Mouse (Mus musculus) kidney, postnatal 0 days (tissue): ENCODE measurements around the gene Cenpb. TPM values are rescaled to one million over a fixed set of nuclear protein-coding genes. Genes with fewer than 3 reads are reported as not detected.

Experiments
- ATAC-seq: fragments of 200-750 bp; cut with Nextera tagmentation; replicated peaks from 2 replicates; pipeline ENCODE4 v1.8.0; 2017; ENCODE audit warnings: low read depth, moderate number of reproducible peaks, moderate TSS enrichment, moderate library complexity; ENCODE audit not compliant: low FRiP score
- DNase-seq: peaks from one replicate; pipeline ENCODE4 v3.0.0-alpha.2; 2016; ENCODE audit warnings: low spot score
- H3K27ac ChIP-seq: fragments of 300-500 bp; sonication (generic); 2 replicates; pipeline ENCODE4 v1.5.1; 2014; ENCODE audit warnings: mild to moderate bottlenecking
- H3K27me3 ChIP-seq: fragments of 300-500 bp; sonication (generic); 2 replicates; pipeline ENCODE4 v1.6.1; 2014; ENCODE audit warnings: low read length, mixed read lengths; ENCODE audit not compliant: insufficient read depth
- H3K36me3 ChIP-seq: fragments of 300-500 bp; sonication (generic); 2 replicates; pipeline ENCODE4 v1.6.1; 2014; ENCODE audit warnings: low read length, mixed read lengths; ENCODE audit not compliant: insufficient read depth
- H3K4me1 ChIP-seq: fragments of 300-500 bp; sonication (generic); replicated peaks from 2 replicates; pipeline ENCODE4 v1.6.1; 2014; ENCODE audit warnings: antibody characterized with exemption, low read length, mixed read lengths; ENCODE audit not compliant: insufficient read depth
- H3K4me2 ChIP-seq: fragments of 300-500 bp; sonication (generic); 2 replicates; pipeline ENCODE4 v1.6.1; 2014; ENCODE audit warnings: mild to moderate bottlenecking, low read length, moderate library complexity, mixed read lengths
- H3K4me3 ChIP-seq: fragments of 300-500 bp; sonication (generic); replicated peaks from 2 replicates; pipeline ENCODE4 v1.5.1; 2014; ENCODE audit warnings: low read depth, low read length
- H3K9ac ChIP-seq: fragments of 300-500 bp; sonication (generic); 2 replicates; pipeline ENCODE4 v1.6.1; 2014; ENCODE audit warnings: low read depth, low read length
- H3K9me3 ChIP-seq: fragments of 300-500 bp; sonication (generic); replicated peaks from 2 replicates; pipeline ENCODE4 v1.6.1; 2016; ENCODE audit warnings: low read length, inconsistent platforms, mixed read lengths
- CTCF ChIP-seq: IDR thresholded peaks from 2 replicates; pipeline ENCODE4 v1.5.1; 2016; ENCODE audit warnings: antibody characterized with exemption, low read depth, mild to moderate bottlenecking, moderate library complexity
- WGBS: fragments of 180-500 bp; shearing (Covaris S2); extraction: QIAGEN DNeasy Blood & Tissue Kit; methylation state at CpG from one replicate; pipeline ENCODE4 v1.1.7; 2014; 5-methylcytosine and 5-hydroxymethylcytosine counted together
- polyA plus RNA-seq: library from polyadenylated mRNA; unstranded; fragments of >200 nt; fragmentation: Nextera tagmentation; extraction: Ambion mirVana; gene quantifications from 2 replicates; pipeline ENCODE4 v1.2.1, GENCODE M21; 2015

Gene Cenpb
- polyA plus RNA-seq, 1 experiment from 2014 or later, result 15.3 TPM

GRCm38 (mm10) chr2:131179246-131179886 is 501 bp downstream of the Cenpb start:
- DNase-seq (peak; percentile 82), ATAC-seq (peak; percentile 57)
- no peaks in the 10 kb centered on the region for H3K9me3 ChIP-seq
- H3K4me3 ChIP-seq, result peak overlapping the region; percentile 69
- peaks cover 33% of the 10 kb centered on the region for H3K4me1 ChIP-seq
- H3K27ac ChIP-seq, result peak overlapping the region; percentile 97
- H3K9ac ChIP-seq, result peak overlapping the region; percentile 98
- TF ChIP-seq CTCF, result 0 out of 2 replicates have a peak, but pooled peaks have one; percentile 5
- WGBS, result under 1% methylated on average over 64 of the region's 67 CpGs
- H3K36me3 ChIP-seq, result no peaks in the 10 kb centered on the region
- no peaks in the 10 kb centered on the region for H3K27me3 ChIP-seq
- H3K4me2 ChIP-seq, result peak overlapping the region; percentile 96

GRCm38 (mm10) chr2:131178828-131179245 is 1.0 kb downstream of the Cenpb start:
- Histone ChIP-seq H3K36me3 (no peaks in the 10 kb centered on the region), H3K4me2 (peak overlapping the region; percentile 96), H3K4me3 (peak overlapping the region; percentile 69), H3K9me3 (no peaks in the 10 kb centered on the region), H3K27me3 (no peaks in the 10 kb centered on the region), H3K9ac (peak overlapping the region; percentile 98), H3K4me1 (peaks cover 33% of the 10 kb centered on the region), H3K27ac (peak overlapping the region; percentile 97; the same call in 1 of the 2 replicates)
- TF ChIP-seq CTCF, result no peak
- WGBS, result 22% methylated on average over 26 of the region's 26 CpGs
- DNase-seq (no peak), ATAC-seq (no peak; the same call in 1 of the 2 replicates)

GRCm38 (mm10) chr2:131177932-131178331 is 1.9 kb downstream of the Cenpb start:
- peak overlapping the region; percentile 96 for H3K4me2 ChIP-seq
- no peak for DNase-seq
- H3K9me3 ChIP-seq, result no peaks in the 10 kb centered on the region
- H3K4me1 ChIP-seq, result peaks cover 33% of the 10 kb centered on the region
- peak overlapping the region; percentile 71; the same call in 1 of the 2 replicates for H3K27ac ChIP-seq
- H3K27me3 ChIP-seq, result no peaks in the 10 kb centered on the region
- 61% methylated on average over 9 of the region's 9 CpGs for WGBS
- TF ChIP-seq CTCF, result no peak
- no peak for ATAC-seq
- H3K36me3 ChIP-seq, result no peaks in the 10 kb centered on the region
- peak overlapping the region; percentile 69 for H3K4me3 ChIP-seq
- peak overlapping the region; percentile 44; the same call in 1 of the 2 replicates for H3K9ac ChIP-seq

GRCm38 (mm10) chr2:131176491-131176890 is 3.4 kb downstream of the Cenpb start:
- peak overlapping the region; percentile 96 for H3K4me2 ChIP-seq
- no peaks in the 10 kb centered on the region for H3K27me3 ChIP-seq
- peak overlapping the region; percentile 81 for H3K27ac ChIP-seq
- H3K4me1 ChIP-seq, result peaks cover 33% of the 10 kb centered on the region
- TF ChIP-seq CTCF, result no peak
- H3K4me3 ChIP-seq, result no peak overlapping the region
- ATAC-seq (peak; percentile 30; the same call in 1 of the 2 replicates), DNase-seq (peak; percentile 50)
- peak overlapping the region; percentile 9; the same call in 1 of the 2 replicates for H3K9ac ChIP-seq
- no peaks in the 10 kb centered on the region for H3K36me3 ChIP-seq
- H3K9me3 ChIP-seq, result no peaks in the 10 kb centered on the region
- 46% methylated on average over 5 of the region's 5 CpGs for WGBS

GRCm38 (mm10) chr2:131175945-131176309 is 3.9 kb downstream of the Cenpb start:
- H3K27ac ChIP-seq, result peak overlapping the region; percentile 81
- H3K4me1 ChIP-seq, result peaks cover 33% of the 10 kb centered on the region
- no peak for TF ChIP-seq CTCF
- peak overlapping the region; percentile 9; the same call in 1 of the 2 replicates for H3K9ac ChIP-seq
- H3K4me3 ChIP-seq, result no peak overlapping the region
- H3K36me3 ChIP-seq, result no peaks in the 10 kb centered on the region
- peak overlapping the region; percentile 96 for H3K4me2 ChIP-seq
- ATAC-seq (no peak), DNase-seq (no peak)
- WGBS, result 76% methylated on average over 1 of the region's 1 CpGs
- H3K9me3 ChIP-seq, result no peaks in the 10 kb centered on the region
- no peaks in the 10 kb centered on the region for H3K27me3 ChIP-seq

GRCm38 (mm10) chr2:131175286-131175944 is 4.5 kb downstream of the Cenpb start:
- no peaks in the 10 kb centered on the region for H3K27me3 ChIP-seq
- H3K9me3 ChIP-seq, result no peaks in the 10 kb centered on the region
- H3K4me1 ChIP-seq, result peaks cover 33% of the 10 kb centered on the region
- H3K36me3 ChIP-seq, result no peaks in the 10 kb centered on the region
- ATAC-seq, result no peak
- peak overlapping the region; percentile 96; the same call in 1 of the 2 replicates for H3K4me2 ChIP-seq
- WGBS, result 60% methylated on average over 3 of the region's 3 CpGs
- no peak overlapping the region for H3K9ac ChIP-seq
- no peak overlapping the region for H3K4me3 ChIP-seq
- TF ChIP-seq CTCF, result no peak
- no peak for DNase-seq
- peak overlapping the region; percentile 81 for H3K27ac ChIP-seq
